Mouse (Mus musculus) hindbrain, postnatal 0 days (tissue): Measurements from ENCODE around the gene Xpnpep3. TPM values are rescaled to one million over a fixed set of nuclear protein-coding genes. Genes with fewer than 3 reads are reported as not detected.
A peak's percentile ranks its signal among the peaks of the same experiment; 100 is the strongest.

Source experiments
- ATAC-seq: fragments of 200-750 bp; cut with Nextera tagmentation; 2 replicates; pipeline ENCODE4 v1.8.0; 2017; ENCODE audit warnings: mild to moderate bottlenecking, moderate TSS enrichment, moderate library complexity
- DNase-seq: peaks from one replicate; pipeline ENCODE4 v3.0.0-alpha.2; 2015; ENCODE audit warnings: low spot score
- H3K27ac ChIP-seq: fragments of 300-500 bp; sonication (generic); 2 replicates; pipeline ENCODE4 v1.5.1; 2014; ENCODE audit warnings: mild to moderate bottlenecking
- H3K27me3 ChIP-seq: fragments of 300-500 bp; sonication (generic); 2 replicates; pipeline ENCODE4 v1.6.1; 2014; ENCODE audit warnings: low read length, mixed read lengths; ENCODE audit not compliant: insufficient read depth
- H3K36me3 ChIP-seq: fragments of 300-500 bp; sonication (generic); 2 replicates; pipeline ENCODE4 v1.6.1; 2014; ENCODE audit warnings: low read length, mixed read lengths; ENCODE audit not compliant: insufficient read depth
- H3K4me1 ChIP-seq: fragments of 300-500 bp; sonication (generic); 2 replicates; pipeline ENCODE4 v1.6.1; 2014; ENCODE audit warnings: antibody characterized with exemption, low read length, mixed read lengths; ENCODE audit not compliant: insufficient read depth
- H3K4me2 ChIP-seq: fragments of 300-500 bp; sonication (generic); 2 replicates; pipeline ENCODE4 v1.6.1; 2014; ENCODE audit warnings: low read depth, mild to moderate bottlenecking, low read length, moderate library complexity, mixed read lengths
- H3K4me3 ChIP-seq: fragments of 300-500 bp; sonication (generic); 2 replicates; pipeline ENCODE4 v1.5.1; 2014; ENCODE audit warnings: low read length
- H3K9ac ChIP-seq: fragments of 300-500 bp; sonication (generic); replicated peaks from 2 replicates; pipeline ENCODE4 v1.6.1; 2014; ENCODE audit warnings: mild to moderate bottlenecking, low read length, moderate library complexity, mixed read lengths
- H3K9me3 ChIP-seq: fragments of 300-500 bp; sonication (generic); 2 replicates; pipeline ENCODE4 v1.6.1; 2016; ENCODE audit warnings: low read length, mixed read lengths
- CTCF ChIP-seq: IDR thresholded peaks from 2 replicates; pipeline ENCODE4 v1.5.1; 2016; ENCODE audit warnings: antibody characterized with exemption, control low read depth, low read depth
- WGBS: fragments of 180-500 bp; shearing (Covaris S2); extraction: QIAGEN DNeasy Blood & Tissue Kit; methylation state at CpG from one replicate; pipeline ENCODE4 v1.1.7; 2014; 5-methylcytosine and 5-hydroxymethylcytosine counted together
- polyA plus RNA-seq: library from polyadenylated mRNA; unstranded; fragments of >200 nt; fragmentation: Nextera tagmentation; extraction: Ambion mirVana; gene quantifications from 2 replicates; pipeline ENCODE4 v1.2.1, GENCODE M21; 2015
- total RNA-seq: library from RNA; depleted of rRNA; stranded (reverse); fragments of >200 nt; gene quantifications from 2 replicates; pipeline ENCODE4 v1.2.3, GENCODE M21; 2014

Xpnpep3 gene
- total and polyA plus RNA-seq, 2 experiments from 2014 or later = 6.5 to 7.7 TPM

DNA sequence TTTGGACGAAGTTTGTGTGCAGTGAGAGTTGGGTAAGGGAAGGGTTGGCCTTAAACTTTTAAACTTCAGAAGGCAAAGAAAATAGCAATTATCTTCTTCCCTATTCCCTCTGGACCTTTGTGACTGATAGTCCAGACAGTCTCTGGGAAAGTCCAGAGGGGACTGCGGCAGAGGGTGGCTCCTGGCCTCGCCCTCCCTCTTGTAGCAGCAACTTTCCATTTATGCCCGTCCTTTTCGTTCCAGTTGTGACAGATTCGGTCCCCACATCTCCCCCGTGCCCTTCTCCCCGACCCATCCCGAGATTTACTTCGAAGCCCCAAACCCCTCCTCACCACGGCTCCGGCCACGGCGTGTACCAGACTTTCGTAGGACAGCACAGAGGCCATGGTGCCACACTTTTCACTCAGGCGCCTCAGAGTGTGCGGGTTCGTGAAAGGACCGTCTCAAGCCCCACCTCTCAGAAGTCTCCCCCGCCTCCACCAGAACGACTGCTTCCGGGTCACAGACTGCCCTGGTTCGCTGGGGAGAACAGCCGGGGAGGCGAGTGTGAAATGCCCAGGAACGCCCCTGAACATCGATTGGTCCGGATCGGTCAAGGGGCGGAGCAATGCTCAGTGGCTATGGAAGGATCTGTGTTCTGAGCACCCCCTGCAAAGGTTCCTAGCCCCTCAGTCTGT is 39.5 kb upstream of the Xpnpep3 start, which contains the start of gene Slc25a17:
Slc25a17 (minus strand) TSS at position 468 of the 677 bp plus-strand sequence.
- Histone ChIP-seq H3K4me2 (peak within 1 kb of the TSS; percentile 97), H3K9me3 (no peaks in the 10 kb centered on the region), H3K4me1 (peaks cover 5% of the 10 kb centered on the region; the same call in 1 of the 2 replicates), H3K27ac (peak within 1 kb of the TSS; percentile 84), H3K9ac (peak within 1 kb of the TSS; percentile 63), H3K4me3 (peak within 1 kb of the TSS; percentile 76), H3K27me3 (no peaks in the 10 kb centered on the region), H3K36me3 (peaks cover 21% of the 10 kb centered on the region)
- WGBS = under 1% methylated on average over 30 of the region's 30 CpGs
- no peak for TF ChIP-seq CTCF
- ATAC-seq = peak; percentile 100
- DNase-seq = peak; percentile 98

GRCm38 (mm10) chr15:81361022-81361404 is 38.9 kb upstream of the Xpnpep3 start:
- ATAC-seq = no peak; the same call in 1 of the 2 replicates

GRCm38 (mm10) chr15:81361417-81362015 is 38.4 kb upstream of the Xpnpep3 start:
- 46% methylated on average over 10 of the region's 10 CpGs for WGBS
- H3K9me3 ChIP-seq = no peaks in the 10 kb centered on the region
- H3K27me3 ChIP-seq = no peaks in the 10 kb centered on the region
- TF ChIP-seq CTCF = no peak
- ATAC-seq = no peak
- no peak overlapping the region for H3K9ac ChIP-seq
- H3K4me1 ChIP-seq = peaks cover 5% of the 10 kb centered on the region; the same call in 1 of the 2 replicates
- H3K4me3 ChIP-seq = no peak overlapping the region
- peak overlapping the region; percentile 84 for H3K27ac ChIP-seq
- no peak for DNase-seq
- peaks cover 31% of the 10 kb centered on the region for H3K36me3 ChIP-seq
- peak overlapping the region; percentile 97 for H3K4me2 ChIP-seq

More at GRCm38 (mm10) chr15:81361022-81361404, 38.9 kb upstream of the Xpnpep3 start:
- Histone ChIP-seq H3K9ac (peak overlapping the region; percentile 33; the same call in 1 of the 2 replicates), H3K4me1 (peaks cover 5% of the 10 kb centered on the region; the same call in 1 of the 2 replicates), H3K27ac (peak overlapping the region; percentile 84), H3K9me3 (no peaks in the 10 kb centered on the region), H3K4me2 (peak overlapping the region; percentile 97), H3K4me3 (peak overlapping the region; percentile 76), H3K36me3 (peaks cover 26% of the 10 kb centered on the region), H3K27me3 (no peaks in the 10 kb centered on the region)
- 41% methylated on average over 6 of the region's 6 CpGs for WGBS
- DNase-seq = no peak
- no peak for TF ChIP-seq CTCF

- ATAC-seq (no peak), DNase-seq (no peak)
- no peaks in the 10 kb centered on the region for H3K27me3 ChIP-seq
- no peak overlapping the region for H3K27ac ChIP-seq
- no peak overlapping the region for H3K4me3 ChIP-seq
- no peak overlapping the region for H3K9ac ChIP-seq
- H3K36me3 ChIP-seq = peaks cover 37% of the 10 kb centered on the region
- no peak for TF ChIP-seq CTCF
- H3K4me1 ChIP-seq = peaks cover 5% of the 10 kb centered on the region; the same call in 1 of the 2 replicates
- 82% methylated on average over 1 of the region's 1 CpGs for WGBS
- H3K9me3 ChIP-seq = no peaks in the 10 kb centered on the region
- H3K4me2 ChIP-seq = no peak overlapping the region
These were observed 37.4 kb upstream of the Xpnpep3 start for GRCm38 (mm10) chr15:81362501-81362900.

- H3K36me3 ChIP-seq = peaks cover 37% of the 10 kb centered on the region
- TF ChIP-seq CTCF = no peak
- WGBS = 94% methylated on average over 1 of the region's 1 CpGs
- no peak overlapping the region for H3K9ac ChIP-seq
- H3K27ac ChIP-seq = no peak overlapping the region
- ATAC-seq (no peak), DNase-seq (no peak)
- H3K4me2 ChIP-seq = no peak overlapping the region
- peaks cover 5% of the 10 kb centered on the region; the same call in 1 of the 2 replicates for H3K4me1 ChIP-seq
- H3K4me3 ChIP-seq = no peak overlapping the region
- no peaks in the 10 kb centered on the region for H3K9me3 ChIP-seq
- H3K27me3 ChIP-seq = no peaks in the 10 kb centered on the region
These were observed 35.7 kb upstream of the Xpnpep3 start for GRCm38 (mm10) chr15:81364271-81364670.

DNA sequence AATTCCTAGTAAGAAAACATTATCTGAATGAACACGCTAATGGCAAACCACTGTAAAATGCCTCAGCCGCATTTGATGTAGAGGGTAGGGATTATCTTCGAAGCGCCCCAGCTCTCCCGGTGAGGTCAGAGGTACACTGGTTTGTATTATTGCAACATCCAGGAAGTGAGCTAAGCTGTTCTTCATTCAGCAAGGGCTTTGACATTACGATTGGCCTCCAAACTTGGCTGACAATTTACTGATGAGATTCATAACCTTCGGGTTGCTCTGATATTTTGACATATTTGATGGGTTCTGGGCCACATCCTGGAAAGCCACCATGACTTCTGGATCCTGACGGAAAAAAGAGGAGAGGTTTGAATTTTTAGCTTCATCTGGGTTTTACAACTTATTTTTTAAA is 34.7 kb upstream of the Xpnpep3 start:
- no peaks in the 10 kb centered on the region for H3K9me3 ChIP-seq
- DNase-seq = no peak
- no peak for ATAC-seq
- H3K27ac ChIP-seq = no peak overlapping the region
- 94% methylated on average over 8 of the region's 8 CpGs for WGBS
- H3K36me3 ChIP-seq = peaks cover 44% of the 10 kb centered on the region
- H3K4me3 ChIP-seq = no peak overlapping the region
- H3K27me3 ChIP-seq = no peaks in the 10 kb centered on the region
- TF ChIP-seq CTCF = no peak
- no peaks in the 10 kb centered on the region for H3K4me1 ChIP-seq
- no peak overlapping the region for H3K4me2 ChIP-seq
- H3K9ac ChIP-seq = no peak overlapping the region
